Mouse (Mus musculus) heart, postnatal 0 days (tissue): Measurements from ENCODE around the gene Tfg. TPM values are rescaled to one million over a fixed set of nuclear protein-coding genes. Genes with fewer than 3 reads are reported as not detected.
A peak's percentile ranks its signal among the peaks of the same experiment; 100 is the strongest.

Source experiments
- ATAC-seq: fragments of 200-750 bp; cut with Nextera tagmentation; 2 replicates; pipeline ENCODE4 v1.8.0; 2017; ENCODE audit warnings: low read depth, moderate number of reproducible peaks, moderate library complexity; ENCODE audit not compliant: insufficient read depth
- DNase-seq: peaks from one replicate; pipeline ENCODE4 v3.0.0-alpha.2; 2016; ENCODE audit warnings: low spot score
- H3K27ac ChIP-seq: fragments of 300-500 bp; sonication (generic); 2 replicates; pipeline ENCODE4 v1.5.1; 2014; ENCODE audit warnings: low read depth, mild to moderate bottlenecking
- H3K27me3 ChIP-seq: fragments of 300-500 bp; sonication (generic); 2 replicates; pipeline ENCODE4 v1.6.1; 2014; ENCODE audit warnings: low read length, mixed read lengths; ENCODE audit not compliant: control insufficient read depth, insufficient read depth
- H3K36me3 ChIP-seq: fragments of 300-500 bp; sonication (generic); replicated peaks from 2 replicates; pipeline ENCODE4 v1.6.1; 2014; ENCODE audit warnings: low read length, mixed read lengths; ENCODE audit not compliant: control insufficient read depth, insufficient read depth
- H3K4me1 ChIP-seq: fragments of 300-500 bp; sonication (generic); 2 replicates; pipeline ENCODE4 v1.6.1; 2014; ENCODE audit warnings: antibody characterized with exemption; ENCODE audit not compliant: control insufficient read depth, insufficient read depth
- H3K4me2 ChIP-seq: fragments of 300-500 bp; sonication (generic); 2 replicates; pipeline ENCODE4 v1.6.1; 2014; ENCODE audit warnings: low read depth, mild to moderate bottlenecking, low read length, moderate library complexity
- H3K4me3 ChIP-seq: fragments of 300-500 bp; sonication (generic); 2 replicates; pipeline ENCODE4 v1.5.1; 2014; ENCODE audit warnings: low read depth, low read length
- H3K9ac ChIP-seq: fragments of 300-500 bp; sonication (generic); replicated peaks from 2 replicates; pipeline ENCODE4 v1.6.1; 2014; ENCODE audit warnings: low read depth, low read length, mixed read lengths
- H3K9me3 ChIP-seq: fragments of 300-500 bp; sonication (generic); replicated peaks from 2 replicates; pipeline ENCODE4 v1.6.1; 2016; ENCODE audit warnings: low read length; ENCODE audit not compliant: control insufficient read depth
- CTCF ChIP-seq: IDR thresholded peaks from 2 replicates; pipeline ENCODE4 v1.5.1; 2016; ENCODE audit warnings: antibody characterized with exemption, control low read depth, low read depth
- EP300 ChIP-seq: IDR thresholded peaks from 2 replicates; pipeline ENCODE4 v1.6.1; 2016; ENCODE audit warnings: antibody characterized with exemption, low read depth
- WGBS: fragments of 180-500 bp; shearing (Covaris S2); extraction: QIAGEN DNeasy Blood & Tissue Kit; methylation state at CpG from one replicate; pipeline ENCODE4 v1.1.7; 2014; 5-methylcytosine and 5-hydroxymethylcytosine counted together
- polyA plus RNA-seq: library from polyadenylated mRNA; unstranded; fragments of >200 nt; fragmentation: Nextera tagmentation; extraction: Ambion mirVana; gene quantifications from 2 replicates; pipeline ENCODE4 v1.2.1, GENCODE M21; 2015
- total RNA-seq: library from RNA; depleted of rRNA; stranded (reverse); fragments of >200 nt; gene quantifications from 2 replicates; pipeline ENCODE4 v1.2.3, GENCODE M21; 2014; ENCODE audit warnings: low replicate concordance; rRNA removed

Gene Tfg
- total and polyA plus RNA-seq, 2 experiments from 2014 or later, result 64.1 to 98.2 TPM

DNA sequence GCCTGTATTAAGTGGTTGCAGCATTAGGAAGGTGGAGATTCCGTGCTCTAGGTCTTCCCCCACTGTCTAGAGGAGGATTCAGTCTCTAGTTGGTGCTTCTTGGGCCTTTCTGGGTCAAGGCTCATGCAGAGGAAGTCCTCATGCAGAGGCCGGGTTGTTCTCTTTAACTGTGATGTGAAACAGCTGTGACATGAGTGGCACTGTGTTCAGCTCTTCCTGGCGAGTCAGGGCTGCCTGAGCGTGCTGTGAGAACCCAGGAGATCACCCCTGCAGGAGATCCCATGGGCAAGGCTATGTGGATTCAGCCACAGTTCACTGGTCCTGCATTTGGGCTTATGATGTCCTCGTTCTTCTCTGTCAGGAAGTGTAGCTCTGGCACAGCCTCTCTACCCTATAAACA is 47.7 kb downstream of the Tfg start:
- Histone ChIP-seq H3K27me3 (no peaks in the 10 kb centered on the region), H3K36me3 (no peaks in the 10 kb centered on the region), H3K4me1 (no peaks in the 10 kb centered on the region), H3K9ac (no peak overlapping the region), H3K4me2 (no peak overlapping the region), H3K27ac (no peak overlapping the region), H3K4me3 (no peak overlapping the region), H3K9me3 (no peaks in the 10 kb centered on the region)
- ATAC-seq (no peak), DNase-seq (no peak)
- TF ChIP-seq CTCF, result no peak
- no peak for TF ChIP-seq EP300
- 73% methylated on average over 5 of the region's 5 CpGs for WGBS

DNA sequence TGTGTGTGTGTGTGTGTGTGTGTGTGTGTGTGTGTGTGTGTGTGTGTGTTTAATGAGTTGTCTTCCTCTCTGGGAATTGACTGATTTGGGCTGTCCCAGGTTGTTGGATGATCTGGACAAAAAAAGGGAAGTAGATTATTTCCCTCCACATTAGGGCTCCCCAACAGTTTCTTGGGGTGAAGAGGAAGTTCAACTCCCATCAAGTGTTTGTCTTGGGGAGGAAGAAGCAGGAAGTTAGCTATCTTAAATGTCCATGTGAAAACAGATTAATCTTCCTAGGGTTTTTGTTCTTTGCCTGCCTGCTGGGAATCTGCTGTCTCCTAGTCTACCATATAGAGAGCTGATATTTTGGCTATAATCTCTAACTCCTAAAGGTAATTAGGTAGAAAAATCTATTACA is 58.4 kb downstream of the Tfg start:
- ATAC-seq (no peak), DNase-seq (no peak)
- Histone ChIP-seq H3K9ac (no peak overlapping the region), H3K27me3 (no peaks in the 10 kb centered on the region), H3K27ac (no peak overlapping the region), H3K36me3 (no peaks in the 10 kb centered on the region), H3K9me3 (no peaks in the 10 kb centered on the region), H3K4me1 (no peaks in the 10 kb centered on the region), H3K4me2 (no peak overlapping the region), H3K4me3 (no peak overlapping the region)
- no peak for TF ChIP-seq CTCF
- TF ChIP-seq EP300, result no peak

DNA sequence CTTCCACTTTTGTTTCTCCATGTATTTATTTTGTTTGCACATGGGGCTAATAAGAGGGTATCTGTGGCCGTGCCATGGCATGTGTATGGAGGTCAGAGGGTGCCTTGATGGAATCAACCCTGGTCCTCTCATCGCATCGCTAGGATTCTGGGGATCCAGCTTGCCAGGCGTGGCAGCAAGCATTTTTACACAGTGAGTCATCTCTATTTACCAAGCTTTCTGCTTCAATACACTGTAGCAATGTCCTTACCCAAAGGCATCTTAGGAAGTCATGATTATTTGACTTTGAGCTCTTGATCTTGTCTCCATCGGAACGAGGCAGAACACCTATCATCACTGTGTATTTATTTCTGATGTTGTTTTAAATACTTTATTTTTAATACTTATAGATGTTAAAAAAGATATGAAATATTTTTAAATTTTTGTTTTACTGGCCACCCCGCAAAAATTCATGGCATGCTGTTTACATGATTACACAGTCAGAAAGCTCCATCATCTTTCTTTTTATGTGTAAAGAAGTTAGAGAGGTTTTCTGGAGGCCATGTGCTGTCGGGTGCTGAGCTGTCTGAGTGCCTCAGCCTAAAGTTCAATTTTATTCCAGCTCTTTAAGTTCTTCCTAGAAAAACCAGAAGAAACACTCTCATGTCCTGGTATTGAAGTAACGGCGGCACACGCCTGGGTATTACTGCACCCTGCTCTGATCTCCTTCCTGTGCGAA is 61.9 kb downstream of the Tfg start:
- WGBS, result 74% methylated on average over 12 of the region's 12 CpGs
- Histone ChIP-seq H3K9ac (no peak overlapping the region), H3K4me3 (no peak overlapping the region), H3K4me1 (no peaks in the 10 kb centered on the region), H3K9me3 (no peaks in the 10 kb centered on the region), H3K27ac (no peak overlapping the region), H3K36me3 (no peaks in the 10 kb centered on the region), H3K27me3 (no peaks in the 10 kb centered on the region), H3K4me2 (no peak overlapping the region)
- TF ChIP-seq EP300 (no peak), CTCF (no peak)
- ATAC-seq (no peak), DNase-seq (no peak)

- ATAC-seq, result peak; percentile 94
- peak; percentile 89 for DNase-seq
- H3K27ac ChIP-seq, result peak overlapping the region; percentile 89
- H3K4me1 ChIP-seq, result 0 out of 2 replicates have a peak, but pooled peaks cover 4% of the 10 kb centered on the region
- TF ChIP-seq CTCF (no peak), EP300 (no peak)
- H3K9ac ChIP-seq, result no peak overlapping the region
- 23% methylated on average over 7 of the region's 7 CpGs for WGBS
- no peaks in the 10 kb centered on the region for H3K27me3 ChIP-seq
- H3K4me3 ChIP-seq, result no peak overlapping the region
- no peaks in the 10 kb centered on the region for H3K9me3 ChIP-seq
- peak overlapping the region; percentile 5; the same call in 1 of the 2 replicates for H3K4me2 ChIP-seq
- no peaks in the 10 kb centered on the region for H3K36me3 ChIP-seq
These were observed 70.7 kb downstream of the Tfg start for GRCm38 (mm10) chr16:56646382-56647172.

GRCm38 (mm10) chr16:56645251-56645650 is 72.0 kb downstream of the Tfg start:
- Histone ChIP-seq H3K4me1 (0 out of 2 replicates have a peak, but pooled peaks cover 4% of the 10 kb centered on the region), H3K27ac (no peak overlapping the region), H3K4me3 (no peak overlapping the region), H3K27me3 (no peaks in the 10 kb centered on the region), H3K4me2 (no peak overlapping the region), H3K9me3 (no peaks in the 10 kb centered on the region), H3K9ac (no peak overlapping the region), H3K36me3 (no peaks in the 10 kb centered on the region)
- ATAC-seq (peak; percentile 45; the same call in 1 of the 2 replicates), DNase-seq (peak; percentile 63)
- TF ChIP-seq EP300 (no peak), CTCF (no peak)
- WGBS, result 8% methylated on average over 2 of the region's 2 CpGs

Other genes starting within 250 kb of the Tfg start
- 2.8 and 4.2 TPM in 2 replicates for gene Abi3bp, start 239.6 kb downstream of the Tfg start, total RNA-seq
- 2.2 and 3.0 TPM in 2 replicates for gene Abi3bp, start 239.6 kb downstream of the Tfg start, polyA plus RNA-seq
- gene Adgrg7, start 78.4 kb upstream of the Tfg start, total RNA-seq, result not detected in 2 replicates
- gene Adgrg7, start 78.4 kb upstream of the Tfg start, polyA plus RNA-seq, result not detected in 2 replicates
- 8.1 and 10.7 TPM in 2 replicates for gene Tmem45a, start 168.7 kb upstream of the Tfg start, total RNA-seq
- gene Tmem45a, start 168.7 kb upstream of the Tfg start, polyA plus RNA-seq, result 8.4 and 8.8 TPM in 2 replicates
- not detected in 2 replicates for gene Lnp1, start 210.6 kb upstream of the Tfg start, total RNA-seq
- 0.25 TPM in 1 of 2 replicates, not detected in the other for gene Lnp1, start 210.6 kb upstream of the Tfg start, polyA plus RNA-seq